Mouse (Mus musculus): ENCODE measurements around the gene Dnah3. TPM values are rescaled to one million over a fixed set of nuclear protein-coding genes. Genes with fewer than 3 reads are reported as not detected.

The Dnah3 gene
- polyA plus RNA-seq, 1 experiment: not detected

DNA sequence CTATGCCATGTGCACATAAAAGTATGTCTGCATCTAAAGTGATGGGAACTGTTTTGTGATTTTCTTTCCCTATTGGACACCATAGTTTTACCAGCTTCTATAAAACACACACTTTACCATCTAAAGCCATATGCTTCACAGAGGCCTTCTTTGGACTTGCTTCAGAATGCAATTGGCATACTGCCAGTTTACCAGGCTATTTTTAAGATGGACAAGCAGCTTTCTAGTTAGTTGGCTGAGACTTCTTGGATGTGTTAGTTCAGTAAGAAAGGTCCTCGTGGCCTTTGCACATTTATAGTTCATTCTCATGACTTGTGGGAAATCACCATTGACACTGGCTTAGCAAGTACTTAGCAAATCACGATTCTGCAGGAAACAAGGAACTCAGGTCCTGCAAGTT is 11.3 kb upstream of the Dnah3 start:
- peaks cover 13% of the 10 kb centered on the region for H3K4me1 ChIP-seq (ENCODE audit: control insufficient read depth, insufficient read depth, low read length)
- no peak overlapping the region for H3K27ac ChIP-seq (ENCODE audit: insufficient read depth, low read depth, low read length)
- TF ChIP-seq POLR2A (IDR thresholded peaks at IDR 0.05; ENCODE audit: borderline replicate concordance, low read depth, low read length) (no peak), CTCF (IDR thresholded peaks at IDR 0.05; ENCODE audit: low read depth, low read length) (no peak)

DNA sequence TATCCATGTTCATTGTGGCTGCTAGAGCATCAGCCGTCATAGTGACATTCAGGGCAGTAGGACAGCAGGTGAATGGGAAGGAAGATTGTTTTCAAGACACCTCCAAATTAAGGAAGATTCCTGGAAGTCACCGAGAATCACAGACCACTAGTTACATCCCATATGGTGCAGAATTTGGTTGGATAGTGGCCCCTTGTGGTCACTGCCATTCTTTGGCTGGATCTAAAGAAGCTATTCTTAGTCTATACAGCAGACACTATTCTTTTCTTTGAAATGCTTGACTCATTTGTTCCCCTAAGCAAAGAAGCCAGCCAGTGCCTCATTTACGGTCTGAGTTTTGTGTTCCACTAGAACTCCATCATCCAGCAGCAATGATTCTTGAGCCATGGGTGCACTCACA is 9.9 kb upstream of the Dnah3 start:
- H3K4me3 ChIP-seq (ENCODE audit: insufficient read depth, low read length): no peak overlapping the region
- H3K27ac ChIP-seq (ENCODE audit: insufficient read depth, low read depth, low read length): no peak overlapping the region
- TF ChIP-seq CTCF (IDR thresholded peaks at IDR 0.05; ENCODE audit: low read depth, low read length) (no peak), POLR2A (IDR thresholded peaks at IDR 0.05; ENCODE audit: borderline replicate concordance, low read depth, low read length) (no peak)
- H3K4me1 ChIP-seq (ENCODE audit: control insufficient read depth, insufficient read depth, low read length): peaks cover 13% of the 10 kb centered on the region

More for the DNA sequence above, 11.3 kb upstream of the Dnah3 start:
- H3K4me3 ChIP-seq (ENCODE audit: insufficient read depth, low read length): no peak overlapping the region

DNA sequence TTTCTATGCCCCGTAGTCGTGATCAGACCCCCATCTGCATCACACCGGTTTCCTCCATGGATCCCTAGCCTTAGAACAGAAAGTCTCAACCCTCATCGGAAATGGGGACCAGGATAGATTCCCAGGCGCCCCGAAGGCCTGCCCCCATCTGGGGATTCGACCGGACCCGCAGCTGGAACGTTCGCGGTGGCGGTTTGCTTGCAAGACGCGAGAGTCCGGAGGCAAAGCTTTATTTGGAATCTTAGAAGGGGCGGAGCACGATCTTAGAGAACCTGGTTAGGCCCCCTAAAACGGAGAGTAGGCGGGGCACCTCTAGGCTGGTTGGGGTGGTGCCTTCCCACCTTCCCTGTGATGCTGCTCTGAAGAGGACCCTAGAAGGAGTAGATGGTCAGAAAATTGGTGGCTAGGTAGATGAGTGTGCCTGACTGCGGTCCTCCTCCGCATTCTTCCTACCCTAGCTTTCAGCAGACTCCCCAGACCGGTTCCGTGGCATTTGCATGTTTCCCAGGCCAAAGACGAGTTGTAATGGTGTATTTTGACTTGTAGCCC is 8.0 kb upstream of the Dnah3 start:
- peak overlapping the region; percentile 99 for H3K4me3 ChIP-seq (ENCODE audit: insufficient read depth, low read length)
- H3K27ac ChIP-seq (ENCODE audit: insufficient read depth, low read depth, low read length): no peak overlapping the region
- TF ChIP-seq CTCF (IDR thresholded peaks at IDR 0.05; ENCODE audit: low read depth, low read length): no peak
- no peak for TF ChIP-seq POLR2A (IDR thresholded peaks at IDR 0.05; ENCODE audit: borderline replicate concordance, low read depth, low read length)
- peaks cover 13% of the 10 kb centered on the region for H3K4me1 ChIP-seq (ENCODE audit: control insufficient read depth, insufficient read depth, low read length)

DNA sequence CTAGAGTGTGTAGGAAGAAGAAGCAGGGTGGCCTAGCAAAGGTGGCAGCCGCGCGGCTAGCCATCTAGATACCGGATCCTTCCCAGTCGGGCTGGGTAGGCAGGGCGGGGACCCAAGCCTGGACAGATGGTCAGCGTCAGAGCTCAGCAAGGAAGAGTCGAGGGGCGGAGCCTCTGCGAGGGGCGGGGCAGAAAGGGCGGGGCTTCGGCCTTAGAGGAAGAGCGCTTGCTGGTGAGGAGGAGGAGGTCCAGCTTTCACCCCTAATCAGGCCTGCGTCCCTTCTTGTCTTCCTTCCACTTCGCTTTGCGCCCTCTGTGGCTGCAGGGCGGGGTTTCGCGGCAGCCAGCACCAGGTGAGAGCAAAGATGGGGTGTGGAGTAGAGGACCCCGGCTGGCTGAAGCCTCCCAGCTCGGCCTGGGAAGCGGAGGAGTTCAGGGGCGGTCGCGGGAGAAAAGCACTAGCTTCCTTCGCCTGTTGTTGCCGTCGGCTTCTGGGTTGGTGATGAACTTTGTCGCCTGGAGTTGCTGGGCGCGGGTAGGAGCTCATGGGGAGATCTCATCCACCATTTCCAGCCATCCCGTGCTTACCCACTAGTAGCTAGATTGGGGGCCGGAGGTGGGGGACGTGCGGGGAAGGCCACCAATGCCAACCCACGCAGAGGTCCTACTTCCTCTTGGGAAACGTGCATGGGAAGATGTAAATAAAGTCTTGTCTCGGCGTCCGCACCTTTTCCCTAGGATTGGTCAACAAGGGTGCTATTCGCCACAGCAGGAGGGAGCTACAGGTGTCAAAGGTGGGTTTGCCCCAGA is 7.3 kb upstream of the Dnah3 start, which contains the start of gene Tmem159:
TSS of gene Tmem159 (plus strand) at position 190 of the 809 bp plus-strand sequence.
- TF ChIP-seq CTCF (IDR thresholded peaks at IDR 0.05; ENCODE audit: low read depth, low read length) (no peak), POLR2A (IDR thresholded peaks at IDR 0.05; ENCODE audit: borderline replicate concordance, low read depth, low read length) (no peak; the same call in 1 of the 2 replicates)
- peak within 1 kb of the TSS; percentile 52 for H3K27ac ChIP-seq (ENCODE audit: insufficient read depth, low read depth, low read length)

DNA sequence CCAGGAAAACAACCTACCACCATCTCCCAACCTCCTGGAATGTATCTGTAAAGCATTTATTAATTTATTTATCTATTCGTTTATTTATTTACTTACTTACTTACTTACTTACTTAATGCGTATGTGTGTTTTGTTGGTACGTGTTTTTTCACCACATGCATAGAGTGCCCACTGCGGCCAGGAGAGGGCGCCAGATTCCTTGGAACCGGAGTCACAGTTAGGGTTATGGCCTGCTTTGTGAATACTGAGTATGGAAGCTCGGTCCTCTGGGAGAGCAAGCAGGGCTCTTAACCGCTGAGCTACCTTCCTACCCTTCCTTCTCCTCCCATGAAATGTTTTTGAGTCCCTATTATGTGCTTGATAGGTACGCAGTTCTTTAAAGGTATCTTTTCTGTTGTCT is 3.3 kb upstream of the Dnah3 start:
- TF ChIP-seq CTCF (IDR thresholded peaks at IDR 0.05; ENCODE audit: low read depth, low read length): peak; percentile 94
- TF ChIP-seq POLR2A (IDR thresholded peaks at IDR 0.05; ENCODE audit: borderline replicate concordance, low read depth, low read length): no peak
- Histone ChIP-seq H3K27ac (ENCODE audit: insufficient read depth, low read depth, low read length) (no peak overlapping the region), H3K4me3 (ENCODE audit: insufficient read depth, low read length) (no peak overlapping the region), H3K4me1 (ENCODE audit: control insufficient read depth, insufficient read depth, low read length) (peaks cover 5% of the 10 kb centered on the region)

More for the DNA sequence above, 7.3 kb upstream of the Dnah3 start, which contains the start of gene Tmem159:
- H3K4me1 ChIP-seq (ENCODE audit: control insufficient read depth, insufficient read depth, low read length): peaks cover 13% of the 10 kb centered on the region
- H3K4me3 ChIP-seq (ENCODE audit: insufficient read depth, low read length): peak within 1 kb of the TSS; percentile 99

DNA sequence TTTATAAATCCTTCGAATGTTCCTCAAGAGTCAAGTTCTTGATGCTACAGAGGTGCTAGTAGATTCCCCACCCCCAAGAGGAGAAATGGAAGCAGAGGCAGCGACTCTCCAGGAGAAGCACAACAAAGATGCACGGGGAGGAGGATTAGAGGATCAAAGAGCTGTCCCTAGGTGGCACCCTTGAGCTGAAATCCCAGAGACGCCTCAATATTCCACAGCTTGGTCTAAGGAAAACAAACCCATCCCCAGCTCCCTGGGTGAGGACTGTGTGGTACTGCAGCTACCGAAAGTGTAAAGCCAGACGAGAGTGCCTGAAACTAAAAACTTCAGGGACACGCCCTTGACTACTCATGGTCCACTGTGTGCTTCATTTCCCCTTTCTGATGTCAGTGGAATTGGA is 2.8 kb upstream of the Dnah3 start:
- H3K27ac ChIP-seq (ENCODE audit: insufficient read depth, low read depth, low read length): no peak overlapping the region
- peak; percentile 72 for TF ChIP-seq CTCF (IDR thresholded peaks at IDR 0.05; ENCODE audit: low read depth, low read length)
- TF ChIP-seq POLR2A (IDR thresholded peaks at IDR 0.05; ENCODE audit: borderline replicate concordance, low read depth, low read length): no peak
- H3K4me3 ChIP-seq (ENCODE audit: insufficient read depth, low read length): peak overlapping the region; percentile 43

GRCm38 (mm10) chr7:120094216-120094615 is 864 bp downstream of the Dnah3 start:
- Histone ChIP-seq H3K4me3 (ENCODE audit: insufficient read depth, low read length) (no peak overlapping the region), H3K27ac (ENCODE audit: insufficient read depth, low read depth, low read length) (no peak overlapping the region), H3K4me1 (ENCODE audit: control insufficient read depth, insufficient read depth, low read length) (no peaks in the 10 kb centered on the region)
- TF ChIP-seq POLR2A (IDR thresholded peaks at IDR 0.05; ENCODE audit: borderline replicate concordance, low read depth, low read length) (no peak), CTCF (IDR thresholded peaks at IDR 0.05; ENCODE audit: low read depth, low read length) (no peak)

More for the DNA sequence above, 2.8 kb upstream of the Dnah3 start:
- peaks cover 2% of the 10 kb centered on the region; the same call in 1 of the 2 replicates for H3K4me1 ChIP-seq (ENCODE audit: control insufficient read depth, insufficient read depth, low read length)

- Histone ChIP-seq H3K27ac (ENCODE audit: insufficient read depth, low read depth, low read length) (no peak overlapping the region), H3K4me3 (ENCODE audit: insufficient read depth, low read length) (no peak overlapping the region), H3K4me1 (ENCODE audit: control insufficient read depth, insufficient read depth, low read length) (no peaks in the 10 kb centered on the region)
- TF ChIP-seq CTCF (IDR thresholded peaks at IDR 0.05; ENCODE audit: low read depth, low read length) (no peak), POLR2A (IDR thresholded peaks at IDR 0.05; ENCODE audit: borderline replicate concordance, low read depth, low read length) (no peak)
Measured at GRCm38 (mm10) chr7:120093033-120093432, 2.0 kb downstream of the Dnah3 start.

- H3K4me1 ChIP-seq (ENCODE audit: control insufficient read depth, insufficient read depth, low read length): no peaks in the 10 kb centered on the region
- TF ChIP-seq POLR2A (IDR thresholded peaks at IDR 0.05; ENCODE audit: borderline replicate concordance, low read depth, low read length) (no peak), CTCF (IDR thresholded peaks at IDR 0.05; ENCODE audit: low read depth, low read length) (no peak)
- H3K4me3 ChIP-seq (ENCODE audit: insufficient read depth, low read length): no peak overlapping the region
- no peak overlapping the region for H3K27ac ChIP-seq (ENCODE audit: insufficient read depth, low read depth, low read length)
Measured at GRCm38 (mm10) chr7:120080177-120080576, 14.9 kb downstream of the Dnah3 start.

DNA sequence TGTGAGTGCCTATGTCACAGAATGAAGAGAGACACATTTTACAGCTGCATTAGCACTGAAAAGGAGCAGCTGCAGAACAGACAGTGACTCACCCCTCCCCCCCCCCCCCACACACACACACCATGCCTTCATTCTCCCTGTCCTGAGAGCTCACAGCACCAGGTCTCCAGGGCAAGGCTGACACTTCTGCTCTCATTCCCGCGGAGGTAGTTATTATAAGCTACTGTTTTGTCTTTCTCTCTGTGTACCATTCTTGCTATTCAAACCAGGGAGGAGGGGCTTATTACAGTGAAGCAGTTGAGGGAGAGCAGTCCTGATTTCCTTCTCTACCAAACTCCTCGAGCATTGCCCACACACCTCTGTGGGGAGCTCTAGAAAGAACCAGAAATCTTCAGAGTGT is 25.9 kb downstream of the Dnah3 start:
- no peaks in the 10 kb centered on the region for H3K4me1 ChIP-seq (ENCODE audit: control insufficient read depth, insufficient read depth, low read length)
- no peak overlapping the region for H3K27ac ChIP-seq (ENCODE audit: insufficient read depth, low read depth, low read length)
- H3K4me3 ChIP-seq (ENCODE audit: insufficient read depth, low read length): no peak overlapping the region
- no peak for TF ChIP-seq POLR2A (IDR thresholded peaks at IDR 0.05; ENCODE audit: borderline replicate concordance, low read depth, low read length)
